Mouse (Mus musculus) limb, embryonic 15.5 days (tissue): ENCODE measurements at regions not wholly inside any gene's neighbourhood (a gene's known extent, or its start where the extent isn't known, plus 50 kb on each side); places are given as distances from the start of the nearest gene placed in this dataset.

ENCODE experiments used
- ATAC-seq: fragments of 200-750 bp; cut with Nextera tagmentation; 2 replicates; pipeline ENCODE4 v1.8.0; 2017; ENCODE audit warnings: low read depth, moderate TSS enrichment; ENCODE audit not compliant: insufficient number of reproducible peaks, low FRiP score, low TSS enrichment
- H3K27ac ChIP-seq: fragments of 300-500 bp; sonication (generic); 2 replicates; pipeline ENCODE4 v1.5.1; 2015; ENCODE audit warnings: moderate library complexity, mild to moderate bottlenecking, inconsistent platforms
- H3K27me3 ChIP-seq: fragments of 300-500 bp; sonication (generic); 2 replicates; pipeline ENCODE4 v1.6.1; 2015; ENCODE audit warnings: inconsistent platforms
- H3K36me3 ChIP-seq: fragments of 300-500 bp; sonication (generic); 2 replicates; pipeline ENCODE4 v1.6.1; 2015; ENCODE audit warnings: inconsistent platforms
- H3K4me1 ChIP-seq: fragments of 300-500 bp; sonication (generic); 2 replicates; pipeline ENCODE4 v1.6.1; 2015; ENCODE audit warnings: inconsistent platforms
- H3K4me2 ChIP-seq: fragments of 300-500 bp; sonication (generic); 2 replicates; pipeline ENCODE4 v1.6.1; 2015; ENCODE audit warnings: mild to moderate bottlenecking, inconsistent platforms
- H3K4me3 ChIP-seq: fragments of 300-500 bp; sonication (generic); 2 replicates; pipeline ENCODE4 v1.5.1; 2015; ENCODE audit warnings: mild to moderate bottlenecking, inconsistent platforms
- H3K9ac ChIP-seq: fragments of 300-500 bp; sonication (generic); 2 replicates; pipeline ENCODE4 v1.6.1; 2015; ENCODE audit warnings: inconsistent platforms
- H3K9me3 ChIP-seq: fragments of 300-500 bp; sonication (generic); 2 replicates; pipeline ENCODE4 v1.6.1; 2016; ENCODE audit warnings: inconsistent platforms
- WGBS: fragments of 180-500 bp; shearing (Covaris S2); methylation state at CpG from one replicate; pipeline ENCODE4 v1.1.7; 2015; 5-methylcytosine and 5-hydroxymethylcytosine counted together

DNA sequence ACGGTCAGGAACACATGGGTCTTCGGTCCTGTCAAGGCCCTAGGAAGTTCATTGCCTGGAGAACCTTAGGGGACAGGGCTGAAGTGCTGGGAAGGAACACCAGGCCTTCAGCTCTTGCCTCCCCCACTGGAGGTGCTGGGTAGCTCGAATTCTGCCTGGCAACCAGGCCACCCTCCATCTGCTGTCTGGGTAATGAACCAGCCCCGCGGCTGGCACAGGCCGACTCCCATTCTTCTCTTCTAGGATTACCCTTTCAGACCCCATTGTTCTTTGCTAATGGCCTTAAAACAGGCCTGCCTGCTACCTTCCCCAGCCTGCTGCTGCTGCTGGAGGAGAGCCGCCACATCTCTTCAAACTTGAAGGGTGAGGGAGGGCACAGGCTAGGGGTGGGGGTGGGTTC, 71.2 kb downstream of the Gadd45g start:
- no peak for ATAC-seq
- Histone ChIP-seq H3K4me1 (peaks cover 47% of the 10 kb centered on the region), H3K4me2 (no peak overlapping the region), H3K36me3 (no peaks in the 10 kb centered on the region), H3K9me3 (no peaks in the 10 kb centered on the region), H3K27ac (no peak overlapping the region), H3K9ac (no peak overlapping the region), H3K27me3 (0 out of 2 replicates have a peak, but pooled peaks cover 13% of the 10 kb centered on the region), H3K4me3 (no peak overlapping the region)
- WGBS: 58% methylated on average over 7 of the region's 7 CpGs

DNA sequence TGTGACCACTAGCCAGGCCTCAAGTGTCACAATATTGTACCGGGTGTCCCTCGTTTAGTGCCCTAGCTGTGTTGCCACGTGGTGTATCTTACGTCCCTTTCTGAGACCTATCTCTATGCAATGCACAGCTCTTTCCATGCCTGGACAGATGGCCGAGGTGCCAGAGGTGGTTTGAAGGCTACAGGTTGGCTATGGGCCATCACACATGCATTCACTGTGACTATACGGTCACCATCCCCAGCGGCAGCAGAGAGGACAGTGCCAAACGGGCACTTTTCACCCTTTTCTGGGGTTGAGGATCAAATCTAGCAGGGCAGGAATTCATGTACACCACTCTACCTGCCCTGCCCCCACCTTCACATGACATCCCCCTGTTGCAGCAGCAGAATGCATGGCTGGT, 71.6 kb downstream of the Gadd45g start:
- Histone ChIP-seq H3K27me3 (0 out of 2 replicates have a peak, but pooled peaks cover 13% of the 10 kb centered on the region), H3K9me3 (no peaks in the 10 kb centered on the region), H3K4me1 (peaks cover 45% of the 10 kb centered on the region), H3K27ac (no peak overlapping the region), H3K9ac (no peak overlapping the region), H3K36me3 (no peaks in the 10 kb centered on the region), H3K4me2 (no peak overlapping the region), H3K4me3 (no peak overlapping the region)
- ATAC-seq: no peak
- WGBS: 51% methylated on average over 8 of the region's 8 CpGs

DNA sequence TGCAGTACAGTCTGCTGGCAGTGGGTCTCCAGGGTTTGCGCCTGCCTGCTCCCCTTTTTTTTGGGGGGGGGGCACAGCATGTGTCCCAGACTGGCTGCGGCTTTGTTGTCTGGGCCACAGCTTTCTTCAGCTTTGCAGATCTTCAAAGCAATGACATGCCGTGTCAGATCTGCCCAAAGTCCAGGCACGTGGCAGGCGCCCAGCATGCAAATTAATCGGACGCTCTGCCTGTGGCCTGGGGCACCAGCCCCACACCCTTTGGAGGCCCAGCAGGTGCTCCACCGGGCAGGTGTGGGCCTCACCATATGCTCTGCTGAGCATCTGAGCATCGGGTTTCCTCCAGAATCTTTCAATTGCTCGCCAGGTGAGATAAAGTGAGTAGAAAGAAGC, 72.3 kb downstream of the Gadd45g start:
- no peak for ATAC-seq
- Histone ChIP-seq H3K4me3 (no peak overlapping the region), H3K4me2 (no peak overlapping the region), H3K4me1 (peaks cover 45% of the 10 kb centered on the region), H3K27me3 (0 out of 2 replicates have a peak, but pooled peaks cover 13% of the 10 kb centered on the region), H3K27ac (no peak overlapping the region), H3K36me3 (no peaks in the 10 kb centered on the region), H3K9me3 (no peaks in the 10 kb centered on the region), H3K9ac (no peak overlapping the region)
- WGBS: 28% methylated on average over 10 of the region's 10 CpGs

DNA sequence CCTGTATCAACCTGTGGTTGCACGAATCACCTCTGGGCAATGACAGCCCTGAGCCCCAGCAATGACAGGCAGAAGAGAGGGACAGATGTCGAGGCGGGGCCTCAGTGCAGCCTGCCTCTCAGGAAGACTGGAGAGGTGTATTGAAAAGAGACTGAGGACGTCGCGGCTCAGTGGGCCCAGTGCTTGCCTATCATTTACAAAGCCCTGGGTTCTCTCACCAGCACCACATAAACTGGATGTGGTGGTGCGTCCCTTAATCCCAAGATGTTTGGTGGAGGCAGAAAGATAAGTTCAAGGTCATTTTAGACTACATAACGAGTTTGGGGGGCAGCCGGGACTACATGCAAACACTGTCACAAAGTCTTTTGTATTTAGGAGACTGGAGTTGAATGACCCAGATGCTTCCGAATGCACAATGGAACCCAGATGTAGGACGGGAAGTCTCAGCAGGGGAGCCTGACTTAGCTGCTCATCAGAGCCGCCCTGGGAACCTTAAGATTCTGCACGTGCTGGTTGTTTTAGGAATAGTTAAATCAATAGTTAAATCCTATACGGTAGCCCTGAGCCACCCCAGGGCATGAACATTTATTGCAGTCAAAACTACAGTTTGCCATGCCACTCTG, 72.8 kb downstream of the Gadd45g start:
- Histone ChIP-seq H3K27ac (no peak overlapping the region), H3K27me3 (0 out of 2 replicates have a peak, but pooled peaks cover 13% of the 10 kb centered on the region), H3K9ac (no peak overlapping the region), H3K36me3 (no peaks in the 10 kb centered on the region), H3K4me1 (peaks cover 45% of the 10 kb centered on the region), H3K4me3 (no peak overlapping the region), H3K9me3 (no peaks in the 10 kb centered on the region), H3K4me2 (no peak overlapping the region)
- 26% methylated on average over 14 of the region's 14 CpGs for WGBS
- ATAC-seq: no peak

DNA sequence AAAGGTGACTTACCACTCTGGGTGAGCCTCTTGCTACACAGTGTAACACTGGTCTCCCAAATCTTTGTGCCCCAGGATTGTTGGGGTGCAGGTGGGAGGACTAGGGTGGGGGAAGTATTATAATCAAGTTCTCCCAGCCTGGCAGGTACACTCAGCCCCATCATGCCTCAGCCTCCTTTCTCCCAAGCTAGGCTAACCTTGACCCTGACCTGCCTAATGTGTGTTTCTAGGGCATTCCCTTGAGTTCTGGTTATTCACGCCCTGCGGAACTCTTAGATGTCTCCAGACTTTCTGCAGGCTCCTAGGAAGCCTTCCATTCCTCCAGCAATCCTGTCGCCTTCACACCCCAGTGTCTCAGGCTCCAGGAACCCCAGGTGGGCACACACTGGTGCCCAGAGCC, 73.5 kb downstream of the Gadd45g start:
- Histone ChIP-seq H3K4me3 (no peak overlapping the region), H3K4me2 (no peak overlapping the region), H3K9me3 (no peaks in the 10 kb centered on the region), H3K27ac (peak overlapping the region; percentile 66; the same call in 1 of the 2 replicates), H3K4me1 (peaks cover 45% of the 10 kb centered on the region), H3K27me3 (0 out of 2 replicates have a peak, but pooled peaks cover 13% of the 10 kb centered on the region), H3K9ac (no peak overlapping the region), H3K36me3 (no peaks in the 10 kb centered on the region)
- WGBS: 54% methylated on average over 3 of the region's 3 CpGs
- ATAC-seq: no peak

DNA sequence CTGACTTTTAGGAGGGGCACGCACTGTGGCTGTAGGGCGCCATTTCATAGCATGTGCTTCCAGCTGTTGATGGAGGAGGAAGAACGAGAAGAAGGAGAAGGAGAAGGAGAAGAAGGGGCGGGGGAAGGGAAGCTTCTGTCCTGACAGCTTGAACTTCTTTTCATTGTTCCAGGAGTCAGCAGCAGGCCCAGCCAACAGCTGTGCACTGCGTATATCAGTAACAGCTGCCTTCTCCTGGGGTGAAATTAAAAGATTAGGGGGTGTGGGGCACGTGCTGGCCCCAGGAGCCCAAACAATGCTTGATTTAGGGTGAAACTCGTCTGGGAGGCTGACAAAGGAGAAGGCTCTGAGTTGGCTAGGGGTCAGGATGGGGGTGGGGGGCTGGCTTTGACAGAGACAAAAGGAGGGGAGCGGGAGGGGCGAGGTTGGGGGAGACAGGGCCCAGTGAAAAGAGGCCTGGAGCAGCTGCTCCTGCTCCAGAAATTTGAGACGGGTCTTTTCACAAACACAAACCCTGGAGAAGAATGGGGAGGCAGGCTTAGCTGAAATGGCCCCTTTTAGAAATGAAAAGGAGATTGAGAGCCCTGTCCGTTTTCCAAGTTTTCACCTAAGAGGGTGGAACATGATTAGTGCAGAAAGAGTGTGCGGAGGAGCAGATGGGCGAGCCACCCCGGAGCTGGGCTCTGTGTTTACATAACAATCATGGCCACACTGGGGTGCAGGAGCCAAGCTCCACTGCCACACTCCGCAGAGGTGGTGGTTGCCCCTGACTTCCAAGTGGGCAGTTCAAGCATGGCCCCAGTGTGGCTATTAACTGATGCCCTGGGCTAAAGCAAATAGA, 74.3 kb downstream of the Gadd45g start:
- Histone ChIP-seq H3K4me3 (no peak overlapping the region), H3K36me3 (no peaks in the 10 kb centered on the region), H3K9me3 (no peaks in the 10 kb centered on the region), H3K9ac (no peak overlapping the region), H3K4me1 (peaks cover 45% of the 10 kb centered on the region), H3K4me2 (no peak overlapping the region), H3K27me3 (0 out of 2 replicates have a peak, but pooled peaks cover 13% of the 10 kb centered on the region), H3K27ac (peak overlapping the region; percentile 66)
- ATAC-seq: 0 out of 2 replicates have a peak, but pooled peaks have one; percentile 42
- 19% methylated on average over 15 of the region's 15 CpGs for WGBS

DNA sequence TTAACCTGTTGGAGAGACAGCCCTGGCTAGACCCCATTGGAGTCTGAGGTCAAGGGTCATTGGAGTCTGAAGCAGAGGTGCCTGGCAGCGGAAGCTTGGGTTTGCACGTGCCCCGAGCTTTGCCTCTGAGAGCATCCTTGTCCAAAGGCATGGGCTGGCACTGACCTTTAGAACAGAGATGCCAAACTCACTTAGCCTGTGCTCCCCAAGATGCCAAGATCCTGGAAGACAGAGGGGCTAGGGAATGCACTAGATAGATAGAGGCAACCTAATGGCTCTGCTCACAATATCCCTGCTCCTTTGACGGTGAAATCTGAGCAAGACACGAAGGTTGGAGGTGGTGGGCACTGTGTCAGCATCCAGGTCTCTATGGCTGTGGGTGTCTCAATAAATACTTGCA, 75.1 kb downstream of the Gadd45g start:
- WGBS: 57% methylated on average over 5 of the region's 5 CpGs

DNA sequence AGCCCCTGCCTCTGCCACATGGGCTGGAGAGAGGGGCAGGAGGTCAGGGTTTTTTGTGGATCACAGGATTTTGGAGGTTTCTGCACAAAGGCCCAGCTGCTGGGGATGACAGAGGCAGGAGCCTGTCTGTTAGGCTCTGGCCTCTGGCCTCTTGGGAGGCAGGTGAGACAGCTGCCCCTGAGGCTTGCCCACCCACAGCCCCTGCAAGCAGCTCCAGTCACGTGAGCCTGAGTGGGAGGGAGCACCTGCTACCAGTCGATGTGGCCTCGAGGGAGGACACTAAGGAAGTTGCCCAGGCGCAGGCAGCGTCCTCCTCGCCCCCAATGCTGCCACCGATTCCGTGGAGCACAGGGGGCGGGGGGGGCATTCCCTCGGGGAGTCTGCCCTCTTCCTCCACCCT, 80.3 kb downstream of the Gadd45g start:
- 51% methylated on average over 10 of the region's 10 CpGs for WGBS
- no peak overlapping the region for H3K27ac ChIP-seq
- no peaks in the 10 kb centered on the region for H3K9me3 ChIP-seq
- ATAC-seq: no peak
- H3K9ac ChIP-seq: no peak overlapping the region
- no peak overlapping the region for H3K4me3 ChIP-seq
- H3K36me3 ChIP-seq: no peaks in the 10 kb centered on the region
- H3K27me3 ChIP-seq: peaks cover 4% of the 10 kb centered on the region; the same call in 1 of the 2 replicates
- H3K4me1 ChIP-seq: peaks cover 12% of the 10 kb centered on the region
- no peak overlapping the region for H3K4me2 ChIP-seq

More for the DNA sequence above, 75.1 kb downstream of the Gadd45g start:
- Histone ChIP-seq H3K36me3 (no peaks in the 10 kb centered on the region), H3K9ac (no peak overlapping the region), H3K4me2 (no peak overlapping the region), H3K27ac (no peak overlapping the region), H3K27me3 (0 out of 2 replicates have a peak, but pooled peaks cover 13% of the 10 kb centered on the region), H3K4me3 (no peak overlapping the region), H3K4me1 (peaks cover 45% of the 10 kb centered on the region), H3K9me3 (no peaks in the 10 kb centered on the region)
- no peak for ATAC-seq

DNA sequence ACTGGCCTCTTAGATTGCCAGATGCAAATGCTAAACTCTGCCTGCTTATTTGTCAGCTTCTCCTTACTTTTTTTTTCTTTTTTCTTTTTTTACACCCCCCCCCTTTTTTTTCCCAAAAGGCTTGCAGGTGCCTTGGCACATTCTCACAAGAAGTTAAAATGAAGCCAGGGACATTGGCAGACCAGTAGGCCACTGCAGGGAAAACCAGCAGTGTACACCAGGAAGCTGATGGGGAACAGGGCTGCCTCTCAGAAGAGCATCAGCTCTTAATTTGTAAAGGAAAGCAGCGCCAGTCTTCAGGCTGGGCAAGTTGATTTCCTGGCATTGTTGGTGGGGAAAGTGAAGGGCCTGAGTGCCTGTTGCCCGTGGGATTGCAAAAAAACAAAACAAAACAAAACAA, 83.3 kb downstream of the Gadd45g start:
- Histone ChIP-seq H3K4me3 (no peak overlapping the region), H3K4me1 (peaks cover 12% of the 10 kb centered on the region), H3K36me3 (no peaks in the 10 kb centered on the region), H3K9ac (no peak overlapping the region), H3K4me2 (no peak overlapping the region), H3K27ac (no peak overlapping the region), H3K27me3 (peaks cover 4% of the 10 kb centered on the region; the same call in 1 of the 2 replicates), H3K9me3 (no peaks in the 10 kb centered on the region)
- ATAC-seq: no peak
- 49% methylated on average over 2 of the region's 2 CpGs for WGBS

DNA sequence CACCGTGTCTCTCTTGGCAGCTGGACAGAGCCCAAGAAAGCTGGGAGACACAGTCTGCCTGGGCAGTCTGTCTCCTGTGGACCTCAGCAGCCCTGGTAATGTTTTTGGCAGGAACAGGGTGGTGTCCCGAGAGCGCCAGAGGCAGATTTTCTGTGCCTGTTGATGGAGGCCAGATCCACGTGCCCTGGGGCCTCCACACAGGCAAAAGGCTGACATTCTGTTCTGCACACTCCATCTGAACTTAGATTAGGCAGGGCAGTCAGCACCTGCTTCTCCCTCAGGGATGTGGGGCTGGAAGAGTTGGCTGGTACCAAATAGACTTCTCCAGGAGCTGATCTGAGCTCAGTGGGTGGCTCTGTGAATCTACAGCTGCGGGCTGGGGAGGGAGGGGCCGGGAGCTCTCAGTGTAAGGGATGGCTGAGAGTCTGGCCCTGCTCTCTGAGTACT, 83.8 kb downstream of the Gadd45g start:
- H3K4me1 ChIP-seq: peaks cover 12% of the 10 kb centered on the region
- peak; percentile 19; the same call in 1 of the 2 replicates for ATAC-seq
- H3K9ac ChIP-seq: no peak overlapping the region
- peaks cover 4% of the 10 kb centered on the region; the same call in 1 of the 2 replicates for H3K27me3 ChIP-seq
- H3K4me2 ChIP-seq: no peak overlapping the region
- 22% methylated on average over 6 of the region's 6 CpGs for WGBS
- no peaks in the 10 kb centered on the region for H3K36me3 ChIP-seq
- H3K4me3 ChIP-seq: no peak overlapping the region
- no peak overlapping the region for H3K27ac ChIP-seq
- no peaks in the 10 kb centered on the region for H3K9me3 ChIP-seq

DNA sequence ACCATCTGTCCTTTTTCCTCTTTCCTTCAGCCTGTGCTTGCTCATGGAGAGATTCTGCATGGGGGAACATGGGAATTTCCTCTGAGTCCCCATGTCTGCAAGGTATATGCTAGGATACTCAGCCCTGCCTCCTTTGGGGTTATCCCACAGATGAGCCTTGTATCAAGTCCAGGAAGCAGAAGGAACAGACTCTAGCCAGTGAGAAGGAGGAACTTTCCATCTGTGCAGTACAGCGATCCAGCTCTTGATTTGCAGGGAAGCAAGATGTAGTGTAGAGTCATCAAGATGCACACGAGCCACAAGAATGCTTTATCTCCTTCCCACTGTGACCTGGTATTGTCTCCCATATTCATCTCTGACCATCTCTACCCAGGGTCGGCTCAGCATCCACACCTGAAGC, 84.5 kb downstream of the Gadd45g start:
- Histone ChIP-seq H3K9ac (no peak overlapping the region), H3K27me3 (peaks cover 4% of the 10 kb centered on the region; the same call in 1 of the 2 replicates), H3K36me3 (no peaks in the 10 kb centered on the region), H3K4me1 (peaks cover 12% of the 10 kb centered on the region), H3K4me2 (no peak overlapping the region), H3K9me3 (no peaks in the 10 kb centered on the region), H3K4me3 (no peak overlapping the region), H3K27ac (no peak overlapping the region)
- 82% methylated on average over 3 of the region's 3 CpGs for WGBS
- ATAC-seq: no peak

DNA sequence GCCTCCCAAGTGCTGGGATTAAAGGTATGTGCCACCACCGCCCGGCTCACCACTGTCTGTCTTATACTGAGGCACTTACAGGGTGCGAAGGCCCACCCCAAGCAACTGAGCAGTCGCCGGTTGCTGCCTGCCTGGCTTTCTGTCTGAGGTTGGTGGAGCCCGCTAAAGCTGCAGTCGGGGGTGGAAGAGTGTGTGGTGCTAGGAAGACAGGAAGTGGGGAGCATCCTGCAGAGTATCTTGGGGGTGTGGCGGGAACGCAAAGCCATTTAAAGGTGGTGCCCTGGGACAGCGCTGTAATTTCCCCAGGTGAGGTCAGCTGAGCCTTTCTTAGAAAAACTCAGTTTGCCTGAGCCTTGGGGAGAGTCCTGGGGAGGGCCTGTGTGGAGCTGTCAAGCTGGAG, 89.3 kb downstream of the Gadd45g start:
- no peaks in the 10 kb centered on the region for H3K9me3 ChIP-seq
- H3K36me3 ChIP-seq: no peaks in the 10 kb centered on the region
- no peak overlapping the region for H3K27ac ChIP-seq
- H3K4me2 ChIP-seq: no peak overlapping the region
- no peaks in the 10 kb centered on the region for H3K27me3 ChIP-seq
- no peak overlapping the region for H3K9ac ChIP-seq
- no peak overlapping the region for H3K4me3 ChIP-seq
- ATAC-seq: no peak
- H3K4me1 ChIP-seq: peaks cover 6% of the 10 kb centered on the region; the same call in 1 of the 2 replicates
- WGBS: 83% methylated on average over 10 of the region's 10 CpGs
